Mouse (Mus musculus) CH12.LX (cell line): ENCODE results near the gene Gtpbp4. TPM values are rescaled to one million over a fixed set of nuclear protein-coding genes. Genes with fewer than 3 reads are reported as not detected.

Source experiments
- DNase-seq: peaks from one replicate; pipeline ENCODE4 v3.0.0-alpha.2; 2013; ENCODE audit errors: extremely low read depth
- H3K27ac ChIP-seq: 2 replicates; pipeline ENCODE4 v1.5.1; 2012; ENCODE audit warnings: low read depth, mild to moderate bottlenecking, control low read depth, moderate library complexity; ENCODE audit not compliant: insufficient read depth
- H3K27me3 ChIP-seq: replicated peaks from 2 replicates; pipeline ENCODE3; 2012; ENCODE audit warnings: inconsistent platforms
- H3K36me3 ChIP-seq, 2 experiments: replicated peaks in 1 of 2; 2 replicates each; pipeline versions ENCODE3 to v1.6.1; 2012; ENCODE audit warnings: inconsistent platforms in 1 of 2, low read length in 1 of 2, mild to moderate bottlenecking in 1 of 2, mixed read lengths in 1 of 2, moderate library complexity in 1 of 2; ENCODE audit not compliant: control insufficient read depth in 1 of 2, insufficient read depth in 1 of 2
- H3K4me1 ChIP-seq, 2 experiments: 2 replicates each; pipeline ENCODE4 v1.6.1; 2012; ENCODE audit warnings: inconsistent platforms in 1 of 2, moderate library complexity in 1 of 2; ENCODE audit not compliant: insufficient read depth in 2 of 2, control insufficient read depth in 1 of 2
- H3K4me2 ChIP-seq: 2 replicates; pipeline ENCODE4 v1.6.1; 2012; ENCODE audit warnings: low read depth, mild to moderate bottlenecking, control low read depth; ENCODE audit not compliant: poor library complexity, insufficient read depth, severe bottlenecking
- H3K4me3 ChIP-seq, 3 experiments: fragments of 150-350 bp in 1 of 3; sonication (generic) in 1 of 3; replicated peaks in 1 of 3; 2 replicates each; pipeline versions ENCODE3 to v1.5.1; 2011 to 2012; ENCODE audit warnings: low read depth in 2 of 3, low read length in 2 of 3, mild to moderate bottlenecking in 2 of 3, moderate library complexity in 2 of 3, control low read depth in 1 of 3, improper control_type of control experiment in 1 of 3, inconsistent platforms in 1 of 3, mixed read lengths in 1 of 3; ENCODE audit not compliant: poor library complexity in 1 of 3
- H3K79me2 ChIP-seq: replicated peaks from 2 replicates; pipeline ENCODE4 v1.6.1; 2012; ENCODE audit warnings: mild to moderate bottlenecking, moderate library complexity; ENCODE audit not compliant: control insufficient read depth, poor library complexity, insufficient read depth, severe bottlenecking; ENCODE audit errors: extremely low read depth
- H3K9ac ChIP-seq: 2 replicates; pipeline ENCODE4 v1.6.1; 2012; ENCODE audit warnings: low read depth, mild to moderate bottlenecking, control low read depth, moderate library complexity; ENCODE audit not compliant: insufficient read depth
- H3K9me3 ChIP-seq: replicated peaks from 2 replicates; pipeline ENCODE3; 2012; ENCODE audit warnings: low read length, inconsistent platforms, mixed read lengths
- CHD1 ChIP-seq: IDR thresholded peaks from 2 replicates; pipeline ENCODE4 v1.6.1; 2012; ENCODE audit warnings: low read depth, low read length, improper control_type of control experiment, inconsistent platforms
- ELF1 ChIP-seq: IDR thresholded peaks from 2 replicates; pipeline ENCODE4 v1.6.1; 2014; ENCODE audit warnings: low read depth, mild to moderate bottlenecking, inconsistent platforms, low read length, improper control_type of control experiment
- EP300 ChIP-seq: IDR thresholded peaks from 2 replicates; pipeline ENCODE4 v1.6.1; 2011; ENCODE audit warnings: low read length, improper control_type of control experiment
- ETS1 ChIP-seq: conservative IDR thresholded peaks from 2 replicates; pipeline ENCODE4 v1.6.1; 2012; ENCODE audit warnings: low read depth, mild to moderate bottlenecking, inconsistent platforms, low read length, improper control_type of control experiment, moderate library complexity
- MAFK ChIP-seq: IDR thresholded peaks from 2 replicates; pipeline ENCODE4 v1.6.1; 2011; ENCODE audit warnings: low read length, improper control_type of control experiment; ENCODE audit not compliant: insufficient replicate concordance
- MAX ChIP-seq: IDR thresholded peaks from 2 replicates; pipeline ENCODE4 v1.6.1; 2011; ENCODE audit warnings: low read length, improper control_type of control experiment
- MAZ ChIP-seq: IDR thresholded peaks from 2 replicates; pipeline ENCODE4 v1.6.1; 2012; ENCODE audit warnings: low read depth, mild to moderate bottlenecking, inconsistent platforms, low read length, improper control_type of control experiment, moderate library complexity
- MXI1 ChIP-seq: IDR thresholded peaks from 2 replicates; pipeline ENCODE4 v1.6.1; 2011; ENCODE audit warnings: mild to moderate bottlenecking, low read depth, low read length, improper control_type of control experiment
- NELFE ChIP-seq: IDR thresholded peaks from 2 replicates; pipeline ENCODE4 v1.6.1; 2011; ENCODE audit warnings: low read depth, low read length, improper control_type of control experiment
- NRF1 ChIP-seq: IDR thresholded peaks from 2 replicates; pipeline ENCODE4 v1.6.1; 2014; ENCODE audit warnings: low read depth, mild to moderate bottlenecking, inconsistent platforms, low read length, improper control_type of control experiment, moderate library complexity
- PAX5 ChIP-seq: IDR thresholded peaks from 2 replicates; pipeline ENCODE4 v1.6.1; 2012; ENCODE audit warnings: low read length, inconsistent platforms, mixed read lengths
- POLR2AphosphoS2 ChIP-seq: IDR thresholded peaks from 2 replicates; pipeline ENCODE4 v1.6.1; 2011; ENCODE audit warnings: low read depth, low read length, improper control_type of control experiment
- RAD21 ChIP-seq: IDR thresholded peaks from 2 replicates; pipeline ENCODE4 v1.6.1; 2011; ENCODE audit warnings: low read depth, mild to moderate bottlenecking, low read length, improper control_type of control experiment, moderate library complexity
- RCOR1 ChIP-seq: conservative IDR thresholded peaks from 2 replicates; pipeline ENCODE4 v1.6.1; 2012; ENCODE audit warnings: low read depth, mild to moderate bottlenecking, inconsistent platforms, low read length, improper control_type of control experiment
- SIN3A ChIP-seq: IDR thresholded peaks from 2 replicates; pipeline ENCODE4 v1.6.1; 2012; ENCODE audit warnings: low read length, improper control_type of control experiment, inconsistent platforms
- TCF12 ChIP-seq: IDR thresholded peaks from 2 replicates; pipeline ENCODE4 v1.6.1; 2014; ENCODE audit warnings: low read depth, mild to moderate bottlenecking, inconsistent platforms, low read length, improper control_type of control experiment
- USF2 ChIP-seq: conservative IDR thresholded peaks from 2 replicates; pipeline ENCODE4 v1.6.1; 2011; ENCODE audit warnings: low read depth, low read length, improper control_type of control experiment
- ZKSCAN1 ChIP-seq: IDR thresholded peaks from 2 replicates; pipeline ENCODE4 v1.6.1; 2012; ENCODE audit warnings: low read depth, inconsistent platforms, low read length, improper control_type of control experiment, borderline replicate concordance
- ZMIZ1 ChIP-seq: IDR thresholded peaks from 2 replicates; pipeline ENCODE4 v1.6.1; 2012; ENCODE audit warnings: low read depth, mild to moderate bottlenecking, inconsistent platforms, low read length, improper control_type of control experiment
- ZNF384 ChIP-seq: IDR thresholded peaks from 2 replicates; pipeline ENCODE4 v1.6.1; 2012; ENCODE audit warnings: low read depth, low read length, improper control_type of control experiment, inconsistent platforms
- dilution Hi-C: fragments of 300-500 bp; cut with MboI; formaldehyde crosslinking; loops from 2 replicates; pipeline ENCODE4 v1.14.3; 2020; ENCODE audit warnings: low sequenced_read_pairs; ENCODE audit not compliant: extremely low pct_unique_long_range_greater_than_20kb, extremely low pct_ligation_motif_present
- in situ Hi-C: fragments of 300-500 bp; cut with MboI; formaldehyde crosslinking; loops from 3 replicates; pipeline ENCODE4 v1.14.3; 2019; ENCODE audit warnings: low sequenced_read_pairs, low pct_ligation_motif_present, low pct_unique_long_range_greater_than_20kb, mixed read lengths
- polyA plus RNA-seq: library from polyadenylated mRNA; unstranded; fragments of >175 nt; gene quantifications from 2 replicates; pipeline ENCODE4 v1.2.1, GENCODE M21; 2012; ENCODE audit warnings: low read depth; ENCODE audit not compliant: insufficient read length
- total RNA-seq, 2 experiments: library from RNA; depleted of rRNA; stranded (reverse); fragments of 300-350 nt in 1 of 2; fragments of >200 nt in 1 of 2; gene quantifications; 2 replicates each; pipeline ENCODE4 v1.2.3; 2012 to 2014

Gtpbp4 gene
- total and polyA plus RNA-seq, 3 experiments = 92.1 to 174 (median 116) TPM

DNA sequence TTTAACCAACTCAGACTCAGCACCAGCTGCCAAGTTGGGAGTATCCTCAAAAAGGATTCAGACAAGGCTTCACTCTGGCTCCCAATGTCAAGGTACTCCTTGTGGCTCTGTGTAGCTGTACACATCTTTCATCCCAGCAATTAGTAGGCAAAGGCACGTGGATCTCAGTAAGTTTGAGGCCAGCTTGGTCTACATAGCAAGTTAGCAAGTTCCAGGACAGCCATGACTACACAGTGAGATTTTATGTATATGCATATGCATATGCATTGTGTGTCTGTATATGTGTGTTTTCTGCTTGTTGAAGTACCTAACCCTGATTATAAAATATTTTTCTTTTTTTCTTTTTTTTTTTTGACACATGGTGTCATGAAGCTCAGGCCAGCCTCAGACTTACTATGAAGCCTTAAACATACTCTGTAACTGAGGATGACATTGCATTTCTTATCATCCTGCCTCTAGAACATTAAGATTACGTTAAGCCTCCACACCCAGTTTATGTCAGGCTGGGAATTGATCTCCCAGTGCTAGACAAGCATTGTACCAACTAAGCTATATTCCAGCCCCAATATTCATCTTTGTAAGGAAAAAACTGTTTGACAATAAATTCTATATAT, 23.2 kb upstream of the Gtpbp4 start:
- H3K4me1 ChIP-seq = peaks cover 3 to 21% of the 10 kb centered on the region in 2 experiments; a peak in 3 of 4 replicates
- H3K79me2 ChIP-seq = no peaks in the 10 kb centered on the region
- H3K9me3 ChIP-seq = no peaks in the 10 kb centered on the region
- no peak overlapping the region for H3K4me3 ChIP-seq
- H3K9ac ChIP-seq = no peak overlapping the region
- DNase-seq = no peak
- H3K27ac ChIP-seq = no peak overlapping the region
- H3K36me3 ChIP-seq = no peaks in the 10 kb centered on the region
- dilution Hi-C loops (no loop called here), in situ Hi-C loops (no loop called here)
- no peak for TF ChIP-seq RCOR1
- TF ChIP-seq POLR2AphosphoS2 = no peak
- no peaks in the 10 kb centered on the region for H3K27me3 ChIP-seq
- H3K4me2 ChIP-seq = no peak overlapping the region

GRCm38 (mm10) chr13:9017190-9017589, 21.3 kb upstream of the Gtpbp4 start:
- Histone ChIP-seq H3K9me3 (no peaks in the 10 kb centered on the region), H3K4me3 (no peak overlapping the region), H3K27me3 (no peaks in the 10 kb centered on the region), H3K4me2 (no peak overlapping the region), H3K9ac (no peak overlapping the region), H3K79me2 (no peaks in the 10 kb centered on the region)
- TF ChIP-seq POLR2AphosphoS2 (no peak), ZMIZ1 (no peak), ZNF384 (no peak), USF2 (no peak), NELFE (no peak), RAD21 (no peak), ELF1 (no peak), NRF1 (no peak), ZKSCAN1 (no peak), EP300 (no peak), MAFK (no peak), MXI1 (no peak), ETS1 (no peak), PAX5 (no peak), RCOR1 (no peak), SIN3A (no peak), MAZ (no peak), MAX (no peak), TCF12 (no peak), CHD1 (no peak)
- TF ChIP-seq, all 38 proteins: peak for 0
- Histone ChIP-seq H3K27ac (no peak overlapping the region), H3K36me3 (no peaks in the 10 kb centered on the region), H3K4me1 (peaks cover 0 to 12% of the 10 kb centered on the region in 2 experiments; a peak in 2 of 4 replicates)
- DNase-seq = no peak
- dilution Hi-C loops (no loop called here), in situ Hi-C loops (no loop called here)
